Mouse (Mus musculus) small intestine, adult 2 months (tissue): ENCODE measurements around the gene Rassf1. TPM values are rescaled to one million over a fixed set of nuclear protein-coding genes. Genes with fewer than 3 reads are reported as not detected.

ENCODE experiments used
- H3K27ac ChIP-seq: fragments of 200-500 bp; 2 replicates; pipeline ENCODE4 v1.5.1; 2012; ENCODE audit warnings: low read depth, low read length, control low read depth, inconsistent platforms; ENCODE audit not compliant: insufficient read depth
- H3K27me3 ChIP-seq: fragments of 200-500 bp; 2 replicates; pipeline ENCODE4 v1.6.1; 2012; ENCODE audit warnings: mild to moderate bottlenecking, moderate library complexity, low read length, inconsistent platforms; ENCODE audit not compliant: control insufficient read depth, insufficient read depth
- H3K36me3 ChIP-seq: fragments of 200-500 bp; 2 replicates; pipeline ENCODE4 v1.6.1; 2012; ENCODE audit warnings: mild to moderate bottlenecking, low read length, control low read depth, inconsistent platforms; ENCODE audit not compliant: control insufficient read depth, insufficient read depth
- H3K4me1 ChIP-seq: fragments of 200-500 bp; 2 replicates; pipeline ENCODE4 v1.6.1; 2012; ENCODE audit warnings: low read length, inconsistent platforms, mixed read lengths; ENCODE audit not compliant: control insufficient read depth, insufficient read depth, insufficient read length
- H3K4me3 ChIP-seq: fragments of 200-500 bp; 2 replicates; pipeline ENCODE4 v1.5.1; 2012; ENCODE audit warnings: low read depth, mild to moderate bottlenecking, control low read depth, inconsistent platforms, low read length, moderate library complexity
- CTCF ChIP-seq: fragments of 200-500 bp; IDR thresholded peaks from 2 replicates; pipeline ENCODE4 v1.5.1; 2012; ENCODE audit warnings: low read depth, mild to moderate bottlenecking, control low read depth, inconsistent platforms, low read length, moderate library complexity, mixed read lengths; ENCODE audit not compliant: insufficient replicate concordance, insufficient read length; ENCODE audit errors: extremely low read depth
- POLR2A ChIP-seq: fragments of 200-500 bp; IDR thresholded peaks from 2 replicates; pipeline ENCODE4 v1.6.1; 2012; ENCODE audit warnings: low read depth, mild to moderate bottlenecking, control low read depth, inconsistent platforms, low read length, moderate library complexity
- WGBS: fragments of 180-500 bp; shearing (Covaris S2); methylation state at CpG from one replicate; pipeline ENCODE4 v1.1.7; 2018; 5-methylcytosine and 5-hydroxymethylcytosine counted together
- polyA plus RNA-seq: library from polyadenylated mRNA; depleted of rRNA; stranded (reverse); fragments of >200 nt; gene quantifications from 2 replicates; pipeline ENCODE4 v1.2.3, GENCODE M21; 2012

The Rassf1 gene
- polyA plus RNA-seq, 1 experiment: 33.2 TPM

DNA sequence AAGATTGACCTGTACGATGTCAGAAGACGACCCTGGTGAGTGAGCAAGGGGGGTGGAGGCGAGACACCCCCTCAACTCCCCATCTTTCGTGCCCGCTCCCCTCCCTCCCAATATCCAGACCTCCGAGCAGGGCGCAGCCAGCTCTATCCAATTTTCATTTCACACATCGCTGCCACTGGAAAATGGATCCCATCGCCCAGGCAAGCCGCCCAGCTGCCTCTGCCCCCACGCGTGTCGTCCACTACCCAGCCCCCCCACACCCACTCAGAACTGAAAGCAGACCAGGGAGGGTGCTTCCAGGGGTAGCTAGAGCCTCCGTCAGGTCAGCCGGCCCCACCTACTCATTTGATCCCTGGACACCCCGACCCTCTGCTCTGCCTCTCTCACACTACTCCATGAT is 39.0 kb upstream of the Rassf1 start:
- H3K4me1 ChIP-seq: no peaks in the 10 kb centered on the region
- 86% methylated on average over 16 of the region's 16 CpGs for whole genome bisulfite sequencing
- no peaks in the 10 kb centered on the region for H3K36me3 ChIP-seq
- H3K27me3 ChIP-seq: no peaks in the 10 kb centered on the region
- H3K4me3 ChIP-seq: no peak overlapping the region
- TF ChIP-seq POLR2A (no peak), CTCF (no peak)
- no peak overlapping the region for H3K27ac ChIP-seq

DNA sequence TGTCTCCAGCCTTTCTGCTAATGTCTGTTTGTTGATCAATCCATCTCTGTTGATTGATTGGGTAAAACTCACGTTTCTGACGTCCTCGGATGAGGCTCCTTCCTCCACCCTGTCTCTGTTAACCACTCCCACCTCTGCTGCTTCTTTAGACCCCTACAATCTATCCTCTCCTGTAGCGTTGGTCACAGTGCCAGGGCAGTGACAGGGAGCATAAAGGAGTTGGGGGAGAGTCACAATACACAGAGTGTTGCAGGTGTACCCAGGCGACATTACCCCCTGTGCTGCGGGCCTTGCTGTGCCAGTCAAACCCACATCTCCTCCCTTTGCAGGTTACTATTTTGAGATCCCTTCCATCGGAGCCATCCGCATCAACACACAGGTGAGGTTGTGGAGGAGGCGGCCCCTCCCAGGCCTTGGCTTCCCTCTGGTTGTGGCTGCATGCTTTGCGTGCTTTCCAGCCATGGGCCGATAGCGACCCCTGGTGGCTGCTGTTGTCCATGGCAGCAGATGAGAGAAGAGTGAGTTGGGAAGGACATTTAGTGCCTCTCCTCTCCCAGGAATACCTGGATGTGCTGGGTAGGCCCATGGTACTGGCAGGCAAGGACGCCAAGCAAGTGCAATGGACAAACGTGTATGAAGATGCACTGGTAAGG is 36.9 kb upstream of the Rassf1 start:
- Histone ChIP-seq H3K27me3 (no peaks in the 10 kb centered on the region), H3K27ac (no peak overlapping the region), H3K4me3 (no peak overlapping the region), H3K36me3 (no peaks in the 10 kb centered on the region), H3K4me1 (no peaks in the 10 kb centered on the region)
- 19% methylated on average over 14 of the region's 14 CpGs for whole genome bisulfite sequencing
- TF ChIP-seq POLR2A: no peak
- TF ChIP-seq CTCF: peak; percentile 98

DNA sequence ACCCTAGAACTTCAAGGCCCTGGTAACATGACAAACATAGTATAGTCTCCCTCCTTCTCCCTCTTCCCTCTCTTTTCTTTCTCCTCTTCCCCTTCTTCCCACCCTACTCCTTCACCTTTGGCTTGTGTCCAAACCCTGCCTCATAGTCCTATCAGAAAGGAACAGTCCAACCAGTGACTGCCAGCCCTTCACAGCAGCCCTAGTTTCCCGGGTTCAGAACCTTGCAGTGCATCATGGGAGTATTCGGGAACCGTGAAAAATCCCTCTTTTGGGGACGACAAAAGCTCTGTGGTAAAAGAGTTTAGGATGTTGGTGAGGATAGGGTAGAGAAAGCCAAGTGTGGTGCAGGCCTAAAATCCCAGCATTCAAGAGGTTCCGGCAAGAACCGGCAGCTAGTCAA is 31.0 kb upstream of the Rassf1 start:
- peaks cover 16% of the 10 kb centered on the region for H3K4me1 ChIP-seq
- WGBS: 70% methylated on average over 6 of the region's 6 CpGs
- no peak overlapping the region for H3K27ac ChIP-seq
- no peaks in the 10 kb centered on the region for H3K36me3 ChIP-seq
- no peaks in the 10 kb centered on the region for H3K27me3 ChIP-seq
- no peak for TF ChIP-seq CTCF
- TF ChIP-seq POLR2A: no peak
- no peak overlapping the region for H3K4me3 ChIP-seq

GRCm38 (mm10) chr9:107521190-107521589 is 30.2 kb upstream of the Rassf1 start:
- 48% methylated on average over 5 of the region's 5 CpGs for WGBS
- Histone ChIP-seq H3K36me3 (no peaks in the 10 kb centered on the region), H3K27me3 (0 out of 2 replicates have a peak, but pooled peaks cover under 1% of the 10 kb centered on the region), H3K4me1 (peaks cover 17% of the 10 kb centered on the region), H3K4me3 (no peak overlapping the region), H3K27ac (no peak overlapping the region)
- TF ChIP-seq CTCF (no peak), POLR2A (no peak)

- TF ChIP-seq CTCF: no peak
- 18% methylated on average over 25 of the region's 25 CpGs for WGBS
- Histone ChIP-seq H3K4me3 (peak overlapping the region; percentile 10), H3K4me1 (peaks cover 24% of the 10 kb centered on the region), H3K27me3 (peaks cover 6% of the 10 kb centered on the region), H3K36me3 (no peaks in the 10 kb centered on the region), H3K27ac (no peak overlapping the region)
Observed at GRCm38 (mm10) chr9:107521711-107522399, 29.5 kb upstream of the Rassf1 start.

DNA sequence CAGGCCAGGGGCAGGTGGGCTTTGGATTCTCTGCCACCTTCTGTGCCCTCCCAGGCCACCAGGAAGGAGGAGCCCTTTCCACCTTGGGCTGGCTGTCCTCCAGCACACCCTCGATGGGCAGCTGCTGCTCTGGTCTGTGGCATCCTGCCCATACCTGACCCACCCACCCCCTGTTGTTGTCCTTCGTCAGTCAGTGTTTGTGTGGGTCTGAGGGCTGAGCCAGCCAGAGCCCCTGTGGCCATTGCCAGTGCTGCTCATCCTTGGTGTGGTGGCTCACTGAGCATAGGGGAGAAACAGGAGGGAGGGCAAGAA is 29.0 kb upstream of the Rassf1 start:
- TF ChIP-seq CTCF (no peak), POLR2A (no peak)
- H3K27ac ChIP-seq: no peak overlapping the region
- H3K36me3 ChIP-seq: no peaks in the 10 kb centered on the region
- H3K4me1 ChIP-seq: peaks cover 27% of the 10 kb centered on the region
- 7% methylated on average over 2 of the region's 2 CpGs for WGBS
- peaks cover 11% of the 10 kb centered on the region for H3K27me3 ChIP-seq
- H3K4me3 ChIP-seq: no peak overlapping the region

DNA sequence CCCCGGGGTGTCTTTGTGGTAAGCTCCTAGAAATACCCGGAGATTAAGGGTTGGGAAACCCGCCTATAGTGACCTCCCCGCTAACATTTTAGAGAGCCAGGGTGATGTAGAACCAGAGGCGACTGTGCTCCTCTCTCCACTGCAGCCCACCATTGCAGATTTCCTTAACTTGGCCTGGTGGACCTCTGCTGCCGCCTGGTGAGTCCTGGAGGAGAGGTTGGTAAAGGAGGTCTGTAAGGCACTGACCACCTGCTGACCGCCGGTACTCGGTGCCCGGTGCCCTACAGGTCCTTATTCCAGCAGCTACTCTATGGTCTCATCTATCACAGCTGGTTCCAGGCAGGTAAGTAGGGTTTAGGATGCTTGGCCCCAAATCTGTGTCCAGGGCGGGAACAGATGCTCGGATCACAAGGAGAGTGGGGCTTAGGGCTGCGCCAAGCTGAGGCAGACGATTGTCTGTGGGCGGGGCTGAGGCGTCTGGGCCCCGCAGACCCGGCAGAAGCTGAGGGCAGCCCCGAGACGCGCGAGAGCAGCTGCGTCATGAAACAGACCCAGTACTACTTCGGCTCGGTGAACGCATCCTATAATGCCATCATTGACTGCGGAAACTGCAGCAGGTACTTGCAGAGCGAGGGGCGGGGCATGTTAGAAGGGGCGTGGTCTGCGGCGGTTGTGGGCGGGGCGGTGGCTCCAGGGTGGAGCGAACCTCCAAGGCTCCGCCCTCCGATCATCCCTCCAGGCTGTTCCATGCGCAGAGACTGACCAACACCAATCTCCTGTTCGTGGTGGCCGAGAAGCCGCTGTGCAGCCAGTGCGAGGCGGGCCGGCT is 24.9 kb upstream of the Rassf1 start:
- H3K4me1 ChIP-seq: peaks cover 27% of the 10 kb centered on the region
- no peak for TF ChIP-seq POLR2A
- TF ChIP-seq CTCF: no peak
- peak overlapping the region; percentile 54 for H3K4me3 ChIP-seq
- H3K36me3 ChIP-seq: no peaks in the 10 kb centered on the region
- 8% methylated on average over 44 of the region's 44 CpGs for WGBS
- peaks cover 15% of the 10 kb centered on the region for H3K27me3 ChIP-seq
- H3K27ac ChIP-seq: no peak overlapping the region
